13 mouse cellular contexts compared by ENCODE assay signal in the genomic region with DNA sequence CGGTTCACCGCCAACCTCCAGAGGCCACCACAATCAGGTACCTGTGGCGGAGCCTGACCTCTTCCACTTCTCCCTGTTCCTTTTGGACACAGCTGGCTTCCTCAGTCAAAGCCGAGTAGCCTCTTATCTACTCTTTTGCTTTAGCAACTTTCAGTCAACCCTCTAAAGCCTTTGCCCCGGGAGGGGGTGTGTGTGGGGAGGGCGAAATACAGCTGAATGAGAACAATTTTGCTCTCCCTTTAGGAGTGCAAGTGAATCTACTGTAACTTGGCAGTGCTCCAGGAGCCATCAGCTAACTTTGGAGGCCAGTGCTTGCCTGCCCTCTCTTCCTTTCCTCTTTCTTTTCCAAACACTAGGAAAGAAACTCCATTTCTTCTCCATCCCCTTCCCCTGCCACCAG.
DNase-seq lines count a peak whose midpoint lies in the region; ATAC-seq and TF ChIP-seq lines count a peak whose summit lies in the region.
"Had no signal": no experiment of that assay in that cellular context is flagged by ENCODE, and none has a peak within 500 bp of the region (broad histone marks: within the 10 kb centered on the region; RNA-seq: fewer than 3 reads in every experiment).

No protein-coding gene starts in this region.

- H3K27me3 ChIP-seq in embryonic facial prominence, embryonic 13.5 days, result peaks cover 35% of the 10 kb centered on the region
- peaks cover 80% of the 10 kb centered on the region for H3K27me3 ChIP-seq in embryonic facial prominence, embryonic 10.5 days (replicated peaks; ENCODE audit: low read depth, poor library complexity, severe bottlenecking)
- H3K27me3 ChIP-seq in kidney, adult 2 months (replicated peaks; ENCODE audit: control insufficient read depth, insufficient read depth, low read length), result no peaks in the 10 kb centered on the region
- no peaks in the 10 kb centered on the region for H3K27me3 ChIP-seq in kidney, postnatal 0 days (ENCODE audit: insufficient read depth, low read length)

- WGBS in embryonic facial prominence, embryonic 13.5 days, result 58% methylated on average over 6 of the region's 6 CpGs
- 62% methylated on average over 6 of the region's 6 CpGs for WGBS in embryonic facial prominence, embryonic 10.5 days
- 32% methylated on average over 6 of the region's 6 CpGs for WGBS in kidney, adult 2 months
- WGBS in kidney, postnatal 0 days, result 48% methylated on average over 6 of the region's 6 CpGs

- no peak for TF ChIP-seq CTCF in kidney, adult 2 months (conservative IDR thresholded peaks at IDR 0.05; ENCODE audit: insufficient read depth, insufficient read length, low read depth, low read length)
- no peak for TF ChIP-seq CTCF in kidney, postnatal 0 days (IDR thresholded peaks at IDR 0.05; ENCODE audit: low read depth)

- H3K27ac ChIP-seq in embryonic facial prominence, embryonic 13.5 days, result peak overlapping the region; percentile 48
- no peak overlapping the region for H3K27ac ChIP-seq in embryonic facial prominence, embryonic 10.5 days (replicated peaks)
- H3K27ac ChIP-seq in kidney, adult 2 months (ENCODE audit: insufficient read depth, low read depth, low read length), result peak overlapping the region; percentile 84
- 0 out of 2 replicates have a peak overlapping the region, but pooled peaks have one; percentile 25 for H3K27ac ChIP-seq in kidney, postnatal 0 days
- H3K27ac ChIP-seq: forebrain, embryonic 12.5 days; hindbrain, embryonic 12.5 days; liver, embryonic 15.5 days; midbrain, embryonic 10.5 days had no signal

- H3K4me2 ChIP-seq in embryonic facial prominence, embryonic 13.5 days, result no peak overlapping the region
- no peak overlapping the region for H3K4me2 ChIP-seq in kidney, postnatal 0 days (ENCODE audit: low read length)
- H3K4me2 ChIP-seq: forebrain, embryonic 12.5 days; hindbrain, embryonic 12.5 days; liver, embryonic 15.5 days had no signal

- H3K9me3 ChIP-seq in embryonic facial prominence, embryonic 13.5 days, result no peaks in the 10 kb centered on the region
- no peaks in the 10 kb centered on the region for H3K9me3 ChIP-seq in embryonic facial prominence, embryonic 10.5 days
- H3K9me3 ChIP-seq in kidney, postnatal 0 days (replicated peaks; ENCODE audit: low read length), result no peaks in the 10 kb centered on the region
- H3K9me3 ChIP-seq: forebrain, embryonic 12.5 days; hindbrain, embryonic 12.5 days; liver, embryonic 15.5 days; midbrain, embryonic 10.5 days had no signal

- no peaks in the 10 kb centered on the region for H3K4me1 ChIP-seq in embryonic facial prominence, embryonic 13.5 days
- H3K4me1 ChIP-seq in embryonic facial prominence, embryonic 10.5 days, result no peaks in the 10 kb centered on the region; the same call in 1 of the 2 replicates
- H3K4me1 ChIP-seq in kidney, adult 2 months (ENCODE audit: control insufficient read depth, insufficient read depth, low read length), result no peaks in the 10 kb centered on the region; the same call in 1 of the 2 replicates
- no peaks in the 10 kb centered on the region for H3K4me1 ChIP-seq in kidney, postnatal 0 days (replicated peaks; ENCODE audit: insufficient read depth, low read length)
- H3K4me1 ChIP-seq: forebrain, embryonic 12.5 days; hindbrain, embryonic 12.5 days; liver, embryonic 15.5 days; midbrain, embryonic 10.5 days had no signal

- no peak for TF ChIP-seq POLR2A in kidney, adult 2 months (IDR thresholded peaks at IDR 0.05; ENCODE audit: low read depth, low read length)

- no peaks in the 10 kb centered on the region for H3K36me3 ChIP-seq in embryonic facial prominence, embryonic 13.5 days
- H3K36me3 ChIP-seq in embryonic facial prominence, embryonic 10.5 days (replicated peaks), result no peaks in the 10 kb centered on the region
- H3K36me3 ChIP-seq in kidney, adult 2 months (ENCODE audit: control insufficient read depth, insufficient read depth, low read length), result no peaks in the 10 kb centered on the region
- H3K36me3 ChIP-seq in kidney, postnatal 0 days (ENCODE audit: insufficient read depth, low read length), result no peaks in the 10 kb centered on the region
- H3K36me3 ChIP-seq: forebrain, embryonic 12.5 days; hindbrain, embryonic 12.5 days; liver, embryonic 15.5 days; midbrain, embryonic 10.5 days had no signal

- no peak for DNase-seq in embryonic facial prominence, embryonic 10.5 days (ENCODE audit: low spot score)
- DNase-seq in kidney, adult 2 months, result peak; percentile 59
- no peak for DNase-seq in kidney, adult 18-20 months
- peak; percentile 25 to 51 for DNase-seq in cerebellum, postnatal 10 days
- no peak for DNase-seq in kidney, postnatal 0 days (ENCODE audit: low spot score)
- DNase-seq in thymus, postnatal 10 days (ENCODE audit: low spot score in 2 of 2), result no peak
- no peak for DNase-seq in spleen, postnatal 36 days (ENCODE audit: low spot score in 2 of 2)
- DNase-seq: thymus, postnatal 25 days had no signal

- no peak overlapping the region for H3K4me3 ChIP-seq in embryonic facial prominence, embryonic 13.5 days
- no peak overlapping the region for H3K4me3 ChIP-seq in embryonic facial prominence, embryonic 10.5 days
- peak overlapping the region; percentile 23; the same call in 1 of the 2 replicates for H3K4me3 ChIP-seq in kidney, adult 2 months (ENCODE audit: insufficient read depth, low read depth, low read length)
- H3K4me3 ChIP-seq in kidney, postnatal 0 days (replicated peaks; ENCODE audit: low read depth, low read length), result no peak overlapping the region
- H3K4me3 ChIP-seq: forebrain, embryonic 12.5 days; hindbrain, embryonic 12.5 days; liver, embryonic 15.5 days; midbrain, embryonic 10.5 days had no signal

- ATAC-seq in embryonic facial prominence, embryonic 13.5 days (ENCODE audit: insufficient number of reproducible peaks, insufficient read depth, low FRiP score, low TSS enrichment, low read depth), result no peak
- no peak for ATAC-seq in kidney, postnatal 0 days (replicated peaks; ENCODE audit: low FRiP score, low read depth)

- H3K9ac ChIP-seq in embryonic facial prominence, embryonic 13.5 days, result no peak overlapping the region
- no peak overlapping the region for H3K9ac ChIP-seq in kidney, postnatal 0 days (ENCODE audit: low read depth, low read length)
- H3K9ac ChIP-seq: forebrain, embryonic 12.5 days; hindbrain, embryonic 12.5 days; liver, embryonic 15.5 days had no signal

Comparison
In these comparisons a context has a peak if more than half of its experiments do, and no peak if none do; other contexts are left out.
1. DNase-seq: peak in kidney, adult 2 months (single experiment) and cerebellum, postnatal 10 days (2 of 2); none in embryonic facial prominence, embryonic 10.5 days (single experiment), kidney, adult 18-20 months (single experiment), kidney, postnatal 0 days (single experiment), thymus, postnatal 10 days (0 of 2) and spleen, postnatal 36 days (0 of 2).